In genomic region chr9:77557963-77558362, GRCm38 (mm10) we compare ENCODE assay signal across 18 mouse cellular contexts.
"Had no signal": no experiment of that assay in that cellular context is flagged by ENCODE, and none has a peak within 500 bp of the region (broad histone marks: within the 10 kb centered on the region; RNA-seq: fewer than 3 reads in every experiment).

No protein-coding gene starts in this region.

- DNase-seq: kidney, adult 2 months; kidney, postnatal 14 days; kidney, postnatal 4 days; left cerebral cortex, postnatal 4 days; lung, adult 18-20 months; lung, postnatal 10 days; lung, postnatal 36 days; retina, postnatal 1 day; thymus, adult 2 months; thymus, postnatal 14 days; thymus, postnatal 4 days had no signal

- H3K9ac ChIP-seq: limb, embryonic 12.5 days; limb, embryonic 15.5 days; liver, embryonic 12.5 days; liver, embryonic 15.5 days; lung, embryonic 15.5 days; midbrain, embryonic 12.5 days; midbrain, embryonic 15.5 days had no signal

- ATAC-seq: liver, embryonic 12.5 days; midbrain, embryonic 15.5 days had no signal

- H3K4me1 ChIP-seq: limb, embryonic 12.5 days; limb, embryonic 15.5 days; liver, embryonic 12.5 days; liver, embryonic 15.5 days; lung, embryonic 15.5 days; midbrain, embryonic 12.5 days; midbrain, embryonic 15.5 days had no signal

- H3K9me3 ChIP-seq: limb, embryonic 15.5 days; liver, embryonic 12.5 days; liver, embryonic 15.5 days; lung, embryonic 15.5 days; midbrain, embryonic 15.5 days had no signal

- H3K4me3 ChIP-seq: limb, embryonic 12.5 days; limb, embryonic 15.5 days; liver, embryonic 12.5 days; liver, embryonic 15.5 days; lung, embryonic 15.5 days; midbrain, embryonic 12.5 days; midbrain, embryonic 15.5 days had no signal

- H3K27me3 ChIP-seq: limb, embryonic 12.5 days; limb, embryonic 15.5 days; liver, embryonic 12.5 days; liver, embryonic 15.5 days; lung, embryonic 15.5 days; midbrain, embryonic 15.5 days had no signal

- H3K27ac ChIP-seq: limb, embryonic 12.5 days; limb, embryonic 15.5 days; liver, embryonic 12.5 days; liver, embryonic 15.5 days; lung, embryonic 15.5 days; midbrain, embryonic 12.5 days; midbrain, embryonic 15.5 days had no signal

- H3K4me2 ChIP-seq: limb, embryonic 12.5 days; limb, embryonic 15.5 days; liver, embryonic 12.5 days; liver, embryonic 15.5 days; lung, embryonic 15.5 days; midbrain, embryonic 12.5 days; midbrain, embryonic 15.5 days had no signal

- H3K36me3 ChIP-seq: limb, embryonic 12.5 days; limb, embryonic 15.5 days; liver, embryonic 12.5 days; liver, embryonic 15.5 days; lung, embryonic 15.5 days; midbrain, embryonic 12.5 days; midbrain, embryonic 15.5 days had no signal
